Mouse (Mus musculus) kidney, adult 9 months (tissue): ENCODE measurements around the gene Trmo.
A peak's percentile ranks its signal among the peaks of the same experiment; 100 is the strongest.

Experiments
- DNase-seq: peaks from one replicate; pipeline ENCODE4 v3.0.0; 2022

Trmo gene

DNA sequence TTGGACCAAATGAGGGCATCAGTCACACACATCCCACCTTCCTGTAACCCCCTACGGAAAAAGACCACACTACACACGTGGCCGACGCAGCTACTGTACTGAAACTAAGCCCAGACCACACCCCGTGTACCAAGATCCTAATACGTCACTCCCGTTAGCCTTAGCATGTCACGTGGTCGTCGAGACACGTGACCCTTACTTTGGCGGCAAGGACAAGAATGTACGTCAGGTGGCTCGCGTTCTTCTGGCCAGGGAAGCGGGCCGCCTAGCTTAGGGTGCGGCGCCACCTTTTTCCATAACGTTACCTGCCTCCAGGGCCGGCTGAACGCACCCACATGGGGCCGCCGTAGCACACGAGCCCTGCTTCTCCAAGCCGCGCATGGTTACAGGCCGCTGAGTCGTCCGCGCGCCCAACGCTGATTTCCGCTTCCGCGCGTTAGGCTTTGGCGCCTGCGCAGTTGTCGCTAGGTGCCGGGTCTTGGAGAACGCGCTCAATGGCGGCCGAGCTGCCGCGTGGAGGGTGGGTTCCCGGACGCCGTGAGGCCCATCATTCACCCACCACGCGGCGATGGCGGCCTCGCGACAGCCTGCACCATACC, at the start of gene Trmo:
Trmo (minus strand) TSS at position 425 of the 599 bp plus-strand sequence.
- DNase-seq: peak; percentile 96

DNA sequence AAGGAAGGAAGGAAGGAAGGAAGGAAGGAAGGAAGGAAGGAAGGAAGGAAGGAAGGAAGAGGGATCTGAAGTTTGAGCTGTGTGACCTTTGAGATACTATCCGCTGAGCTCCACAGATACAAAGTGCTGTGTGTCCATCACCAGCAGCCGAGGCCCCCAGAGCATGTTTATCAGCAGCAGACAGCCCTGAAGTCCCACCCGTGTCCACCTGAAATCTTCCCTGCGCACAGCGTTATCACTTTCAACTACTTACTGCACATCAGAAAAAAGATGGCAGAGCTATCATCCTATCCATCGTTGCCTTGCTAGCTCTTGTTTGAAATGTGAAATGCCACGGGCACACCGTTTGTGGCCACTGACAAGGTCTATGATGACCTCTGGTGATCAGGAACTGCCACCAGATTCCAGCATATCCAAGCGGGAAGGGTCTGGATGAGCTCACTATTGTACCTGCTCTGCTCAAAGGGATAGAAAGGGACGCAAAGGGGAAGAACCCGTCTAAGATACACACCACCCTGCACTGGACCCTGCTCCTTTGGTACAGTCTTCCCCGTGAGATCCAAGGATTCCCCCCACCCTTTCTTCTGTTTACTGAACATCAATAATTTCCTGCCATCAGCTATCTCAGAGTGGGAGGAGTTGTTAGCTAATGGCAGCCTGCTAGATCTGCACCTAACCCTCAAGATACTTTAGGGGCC, 43.3 kb upstream of the Trmo start:
- DNase-seq: no peak

DNA sequence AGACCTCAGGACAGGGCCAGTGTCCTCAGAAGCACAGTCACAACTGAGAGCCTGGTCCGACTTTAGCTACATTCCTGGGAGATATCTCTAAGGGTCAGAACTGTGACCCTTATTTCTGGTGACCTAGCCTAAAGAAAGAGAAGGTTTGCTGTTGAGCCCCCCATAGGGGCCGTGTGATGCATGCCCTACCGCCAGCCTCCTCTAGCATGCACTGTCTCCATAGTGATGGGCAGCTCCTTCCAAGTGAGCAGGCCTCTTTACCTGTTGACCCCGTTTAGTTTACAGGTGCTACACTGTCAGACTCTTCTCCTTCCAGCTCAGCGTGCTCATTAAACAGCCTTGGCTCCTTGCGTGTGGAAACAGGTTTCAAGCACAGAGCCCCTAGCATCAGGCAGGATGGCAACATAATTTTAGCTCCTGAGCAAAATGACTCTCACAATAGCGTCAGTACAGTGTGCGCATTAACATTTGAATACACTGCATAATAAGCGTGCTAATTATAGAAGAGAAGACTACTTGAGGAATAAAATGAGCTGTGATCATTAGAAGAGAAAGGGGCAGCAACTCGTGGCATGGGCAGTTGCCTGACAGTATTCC, 39.8 kb upstream of the Trmo start:
- DNase-seq: no peak

GRCm38 (mm10) chr4:46422625-46423024, 33.4 kb upstream of the Trmo start:
- DNase-seq: no peak

DNA sequence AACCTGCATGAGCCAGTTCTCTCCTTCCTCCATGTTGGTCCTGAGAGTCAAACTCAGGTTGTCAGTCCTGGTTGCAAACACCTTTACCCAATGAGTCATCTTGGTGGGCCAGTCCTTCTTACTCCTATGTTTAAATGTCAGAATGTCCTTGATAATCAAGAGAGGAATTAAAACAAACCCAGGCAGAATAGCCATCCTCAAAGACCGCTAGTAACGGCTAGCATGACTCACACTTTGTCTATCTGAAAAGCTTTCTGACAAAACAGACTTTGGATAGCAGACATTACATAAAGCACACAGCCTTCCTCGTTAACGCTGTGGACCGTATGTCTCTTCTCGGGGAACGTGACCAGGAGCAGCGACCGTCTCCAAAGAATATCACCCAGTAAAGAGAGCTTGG, 29.6 kb upstream of the Trmo start:
- DNase-seq: no peak

DNA sequence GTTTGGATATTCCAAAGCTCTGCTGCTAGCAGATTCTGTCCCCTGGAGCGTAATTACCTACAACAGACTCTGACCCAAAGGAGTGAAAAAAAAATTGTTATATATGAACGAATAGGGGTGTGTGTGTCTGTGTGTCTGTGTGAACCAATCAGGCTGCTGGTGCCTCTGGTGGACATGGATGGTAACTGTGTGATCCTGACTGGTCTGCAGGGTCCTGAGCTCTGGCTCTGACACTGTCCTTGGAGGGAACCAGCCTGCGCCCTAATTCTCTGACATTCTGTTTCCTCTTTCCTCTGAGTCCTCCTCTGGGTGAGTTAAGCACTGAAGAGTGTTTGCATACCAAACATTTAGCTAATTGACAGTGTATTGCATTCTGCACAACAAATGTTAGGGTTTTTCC, 28.3 kb upstream of the Trmo start:
- DNase-seq: peak; percentile 30

DNA sequence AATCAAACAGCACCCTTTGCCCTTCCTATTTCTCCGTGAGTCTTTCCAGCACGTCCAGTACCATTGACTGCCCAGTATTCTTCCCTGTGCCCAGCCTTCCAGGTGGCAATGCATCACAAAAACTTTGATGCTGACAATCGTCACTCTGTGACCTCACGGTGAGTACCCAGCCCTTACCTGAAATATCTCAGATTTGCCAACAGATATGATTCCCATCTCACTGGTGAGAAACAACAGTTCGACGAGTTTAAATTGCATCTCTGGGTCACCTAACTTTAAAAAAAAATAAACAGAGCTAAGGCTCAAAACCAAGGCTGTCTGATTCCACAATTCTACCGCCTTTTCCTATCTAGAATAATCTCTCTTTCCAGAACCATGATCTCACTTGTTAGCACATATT, 24.2 kb upstream of the Trmo start, which contains the start of gene Hemgn:
Hemgn (minus strand) TSS at position 101 of the 400 bp plus-strand sequence.
- no peak for DNase-seq

DNA sequence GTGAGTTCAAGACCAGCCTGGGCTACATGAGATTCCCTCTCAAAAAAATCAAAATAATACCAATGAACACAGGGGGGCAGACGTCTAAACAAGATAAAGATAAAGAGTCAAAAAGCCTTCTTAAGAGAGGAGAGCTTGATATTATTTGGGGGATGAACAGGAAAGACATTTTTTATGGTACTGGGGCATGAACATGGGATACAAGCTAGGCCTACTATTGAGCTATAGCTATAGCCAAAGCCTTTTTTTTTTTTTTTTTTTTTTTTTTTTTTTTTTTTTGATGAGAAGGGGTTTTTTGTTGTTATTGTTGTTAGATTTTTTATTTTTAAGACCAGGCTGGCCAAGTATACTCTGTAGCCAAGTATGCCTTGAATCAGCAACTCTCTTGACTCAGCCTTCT, 22.9 kb upstream of the Trmo start:
- no peak for DNase-seq

- no peak for DNase-seq
Measured at GRCm38 (mm10) chr4:46411489-46411888, 22.3 kb upstream of the Trmo start.

DNA sequence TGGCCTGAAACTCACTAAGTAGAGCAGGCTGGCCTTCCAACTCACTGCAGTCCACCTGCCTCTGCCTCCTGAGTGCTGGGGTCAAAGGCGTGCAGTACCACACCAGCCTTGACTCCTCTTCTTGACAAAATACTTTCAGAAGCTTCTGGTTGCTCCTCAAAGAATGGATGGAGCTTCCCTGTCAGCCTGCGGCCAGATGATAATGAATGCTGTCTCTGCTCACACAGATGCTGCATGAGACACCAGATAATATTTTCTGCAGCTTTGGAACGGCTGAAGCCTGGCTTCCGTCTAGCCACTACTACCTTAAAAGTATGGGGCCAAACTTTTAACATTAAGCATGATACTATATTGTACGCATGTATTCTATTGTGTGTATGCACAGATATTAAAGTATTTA, 21.4 kb upstream of the Trmo start:
- DNase-seq: no peak

- no peak for DNase-seq
Measured at GRCm38 (mm10) chr4:46406966-46407703, 17.9 kb upstream of the Trmo start.

DNA sequence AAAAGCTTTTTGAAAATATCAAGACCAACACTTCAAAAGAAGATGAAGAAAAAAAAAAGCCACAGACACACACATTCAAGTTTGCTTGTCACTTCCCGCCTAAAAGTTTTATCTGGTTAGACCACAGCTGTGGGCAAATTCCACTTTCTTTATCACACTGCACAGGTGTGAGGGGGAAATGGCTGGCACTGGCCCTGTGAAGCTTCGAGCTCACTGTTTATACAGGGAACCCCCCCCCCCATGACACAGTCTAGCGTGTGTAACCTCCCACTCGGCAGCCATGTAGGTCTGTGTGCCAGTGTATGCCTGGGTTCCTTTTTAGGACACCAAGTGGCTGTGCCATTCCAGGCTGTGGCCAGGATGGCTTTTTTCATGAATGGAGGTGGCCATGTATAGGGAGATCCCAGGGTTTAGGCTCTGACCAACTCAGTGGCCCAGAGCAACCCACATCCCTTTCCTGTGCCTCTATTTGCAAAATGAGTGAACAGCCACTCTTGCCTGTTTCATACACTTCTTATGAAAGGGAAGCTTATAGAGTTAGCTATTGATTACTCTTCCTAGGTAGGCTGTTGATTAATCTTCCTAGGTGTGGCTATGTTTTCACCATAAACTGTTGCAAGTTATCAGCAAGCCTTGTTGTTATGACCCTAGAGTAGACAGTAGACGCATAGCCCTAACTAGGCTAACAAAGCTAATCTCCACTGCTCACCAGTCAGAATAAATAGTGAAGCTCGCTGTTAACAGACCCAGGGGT, 15.0 kb upstream of the Trmo start:
- no peak for DNase-seq

- DNase-seq: no peak
Measured at GRCm38 (mm10) chr4:46398839-46399238, 9.6 kb upstream of the Trmo start.

DNA sequence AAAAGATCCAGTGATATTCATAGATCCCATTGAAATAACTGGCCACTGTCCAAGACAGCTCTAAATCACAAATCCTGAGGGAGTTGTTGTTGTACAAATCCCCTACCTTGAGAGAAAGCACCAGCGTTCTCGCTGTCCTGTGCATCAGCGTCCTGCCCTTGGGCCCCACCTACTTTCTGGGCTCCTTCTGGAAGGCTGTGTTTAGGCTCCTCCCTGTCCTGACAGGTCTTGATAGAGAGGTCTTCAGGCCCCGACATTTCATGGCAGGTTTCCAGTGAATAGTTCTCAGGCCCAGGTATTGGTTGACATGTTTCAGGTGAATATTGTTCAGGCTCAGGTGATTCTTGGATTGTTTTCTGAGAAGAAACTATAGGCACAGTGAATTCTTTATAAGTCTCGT, 6.5 kb upstream of the Trmo start:
- no peak for DNase-seq

- DNase-seq: no peak
Measured at GRCm38 (mm10) chr4:46394388-46394787, 5.2 kb upstream of the Trmo start.

- peak; percentile 88 for DNase-seq
Measured at GRCm38 (mm10) chr4:46390390-46390970, 1.2 kb upstream of the Trmo start.

DNA sequence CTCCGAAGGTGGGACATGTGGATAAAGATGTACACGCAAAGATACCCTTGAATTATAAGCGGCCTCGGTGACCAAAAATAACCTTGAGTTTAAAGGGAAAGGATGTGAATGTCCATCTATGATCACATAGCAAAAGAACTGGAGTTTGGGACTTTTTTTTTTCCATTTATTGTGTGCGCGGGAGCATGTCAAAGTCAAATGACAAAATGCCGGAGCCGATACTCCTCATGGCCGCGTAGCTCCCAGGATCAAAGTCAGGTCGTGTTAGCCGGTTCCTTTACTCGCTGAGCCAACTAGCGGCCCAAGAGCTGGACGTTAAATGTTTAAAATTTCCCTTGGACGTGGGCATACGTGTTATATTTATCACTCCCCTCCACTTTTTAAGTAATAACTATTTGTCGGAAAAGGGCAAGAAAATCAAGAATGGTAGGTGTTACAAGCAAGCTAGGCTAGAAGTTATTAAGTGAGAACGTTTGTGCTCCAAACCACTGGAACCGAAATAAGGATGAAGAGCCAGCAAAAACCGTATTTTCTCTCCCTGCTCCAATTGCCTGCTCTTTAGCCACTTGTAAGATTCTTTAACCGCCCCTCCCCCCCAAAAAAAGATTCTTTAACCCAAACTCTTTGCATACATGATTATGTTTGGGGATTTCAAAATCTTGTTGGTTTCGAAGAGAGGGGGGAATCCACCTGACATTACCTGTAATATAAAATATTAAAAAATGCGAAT, 540 bp upstream of the Trmo start:
- peak; percentile 51 for DNase-seq

DNA sequence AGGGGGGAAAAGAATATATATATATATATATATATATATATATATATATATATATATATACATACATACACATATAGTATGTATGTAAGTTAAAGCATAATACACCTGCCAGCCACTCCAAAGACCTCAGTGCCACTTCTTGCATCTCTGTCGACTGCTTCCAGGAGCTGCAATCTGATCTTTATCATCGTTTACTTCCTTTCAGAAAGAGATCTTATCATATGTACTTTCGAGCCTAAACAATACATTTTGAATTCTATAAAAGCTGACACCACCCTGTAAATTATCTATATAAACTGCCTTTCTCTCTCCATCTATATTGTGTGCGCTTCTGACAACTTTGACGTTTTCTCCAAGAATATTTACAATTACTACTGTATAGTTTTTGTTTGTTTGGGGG, 681 bp downstream of the Trmo start:
- peak; percentile 9 for DNase-seq

DNA sequence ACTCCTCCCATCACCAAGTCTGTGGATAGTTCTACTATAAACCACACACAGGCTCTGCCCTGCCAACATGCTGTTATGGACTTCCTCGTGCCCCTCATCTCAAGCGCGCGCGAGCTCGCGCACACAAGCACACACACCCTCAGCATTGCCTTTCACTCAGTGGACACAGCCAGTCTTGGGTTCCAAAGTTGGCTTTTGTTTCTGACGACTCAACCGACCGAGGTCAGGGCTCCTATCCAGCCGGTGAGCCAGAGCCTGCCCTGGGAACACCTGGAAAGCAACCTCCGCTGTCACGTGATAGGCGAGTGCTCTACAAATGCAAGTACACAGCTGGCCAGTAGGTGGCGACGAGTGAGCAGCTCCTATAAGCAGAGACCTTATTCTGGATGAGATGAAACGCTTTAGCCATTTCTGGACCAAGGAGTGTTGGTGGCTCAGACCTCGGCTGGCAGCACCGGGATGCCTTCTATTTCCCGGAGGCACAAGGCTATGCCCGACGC, 14.3 kb downstream of the Trmo start:
- DNase-seq: peak; percentile 93

DNA sequence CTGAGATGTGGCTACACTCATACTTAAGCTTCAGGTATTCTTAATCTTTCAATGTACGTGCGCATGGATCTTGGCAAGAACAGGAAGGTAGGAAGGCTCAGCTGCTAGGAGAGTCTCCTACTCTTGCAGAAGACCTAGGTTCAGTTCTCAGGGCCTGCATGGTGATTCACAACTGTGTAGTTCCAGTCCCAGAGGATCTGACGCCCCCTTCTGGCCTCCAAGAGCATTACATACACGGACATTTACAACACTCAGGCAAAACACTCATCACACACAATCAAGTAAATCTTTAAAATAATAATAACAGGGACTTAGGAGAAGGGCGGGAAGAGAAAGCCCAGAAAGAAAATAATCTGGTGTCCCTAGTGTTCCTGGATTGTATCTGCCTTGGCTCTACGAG, 14.8 kb downstream of the Trmo start:
- peak; percentile 25 for DNase-seq

DNA sequence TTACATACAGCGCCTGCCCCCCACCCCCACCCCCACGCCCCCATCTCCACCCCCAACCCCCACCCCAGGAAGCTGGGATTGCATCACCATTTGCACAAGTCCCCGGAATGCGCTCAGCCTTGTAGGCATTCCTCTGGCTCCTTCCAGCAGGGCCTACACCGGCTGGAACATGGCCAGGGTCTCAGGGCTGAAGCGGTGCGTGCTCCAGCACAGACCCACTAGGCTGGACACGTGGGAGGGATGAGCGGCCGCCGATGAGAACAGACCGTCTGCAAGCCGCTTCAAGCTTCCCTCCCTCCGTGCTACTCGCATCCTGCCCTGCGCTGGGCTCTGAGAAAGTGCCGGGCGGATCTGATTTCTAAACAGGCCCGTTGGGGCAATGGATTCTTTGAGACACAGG, 18.2 kb downstream of the Trmo start:
- peak; percentile 14 for DNase-seq

GRCm38 (mm10) chr4:46370406-46370805, 18.8 kb downstream of the Trmo start:
- no peak for DNase-seq
